Mouse (Mus musculus) olfactory bulb, adult 2 months (tissue): ENCODE data around the gene Spata13.

Source experiments
- CTCF ChIP-seq: fragments of 200-500 bp; IDR thresholded peaks from 2 replicates; pipeline ENCODE4 v1.5.1; 2012; ENCODE audit warnings: low read depth, mild to moderate bottlenecking, low read length, moderate library complexity; ENCODE audit not compliant: insufficient read depth
- POLR2A ChIP-seq: fragments of 200-500 bp; IDR thresholded peaks from 2 replicates; pipeline ENCODE4 v1.6.1; 2012; ENCODE audit warnings: mild to moderate bottlenecking, low read depth, low read length, moderate library complexity; ENCODE audit not compliant: insufficient read depth

DNA sequence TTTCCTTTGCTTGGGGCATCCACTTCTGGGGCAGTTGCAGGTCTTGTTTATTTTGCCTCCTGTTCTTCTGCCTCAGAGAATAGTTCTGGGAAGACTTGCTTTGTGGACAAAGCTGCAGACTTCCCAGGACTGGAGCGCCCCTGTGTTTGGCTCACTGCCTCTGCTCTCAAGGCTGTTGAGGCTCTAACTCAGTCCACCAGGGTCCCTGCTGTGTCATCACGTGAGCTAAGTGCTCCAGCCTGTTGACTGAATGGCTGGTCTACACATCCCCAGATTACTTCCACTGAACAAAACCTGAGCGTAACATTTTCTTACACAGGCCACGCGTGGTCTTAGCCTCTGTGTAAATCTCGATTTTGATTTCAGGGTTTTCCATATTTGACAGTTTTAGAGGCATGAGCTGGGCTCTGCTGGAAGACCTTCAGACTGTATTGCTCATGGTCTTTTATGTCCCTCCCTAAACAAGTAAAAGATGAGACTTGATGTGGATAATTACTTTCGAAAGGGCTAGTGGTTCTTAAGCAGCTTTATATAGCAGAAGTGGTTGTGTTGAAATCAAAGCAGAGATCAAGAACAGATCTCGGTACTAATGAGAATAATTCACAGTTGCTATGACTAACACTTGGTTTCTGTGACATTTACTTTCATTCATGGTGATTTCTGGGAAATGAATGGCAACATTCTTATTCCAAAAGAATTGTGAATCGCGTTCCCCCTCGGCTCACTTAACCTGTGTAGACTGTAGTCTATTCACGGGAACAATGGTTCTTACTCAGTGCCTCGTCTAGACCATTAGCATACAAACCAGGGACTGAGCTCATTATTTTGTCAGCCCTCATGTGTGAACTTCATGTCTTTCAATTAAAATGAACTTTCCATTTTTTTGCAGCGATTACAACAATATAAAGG lies 119.3 kb downstream of the Spata13 start:
- TF ChIP-seq CTCF (no peak), POLR2A (no peak)
